24 mouse cellular contexts compared by ENCODE assay signal in the genomic region with DNA sequence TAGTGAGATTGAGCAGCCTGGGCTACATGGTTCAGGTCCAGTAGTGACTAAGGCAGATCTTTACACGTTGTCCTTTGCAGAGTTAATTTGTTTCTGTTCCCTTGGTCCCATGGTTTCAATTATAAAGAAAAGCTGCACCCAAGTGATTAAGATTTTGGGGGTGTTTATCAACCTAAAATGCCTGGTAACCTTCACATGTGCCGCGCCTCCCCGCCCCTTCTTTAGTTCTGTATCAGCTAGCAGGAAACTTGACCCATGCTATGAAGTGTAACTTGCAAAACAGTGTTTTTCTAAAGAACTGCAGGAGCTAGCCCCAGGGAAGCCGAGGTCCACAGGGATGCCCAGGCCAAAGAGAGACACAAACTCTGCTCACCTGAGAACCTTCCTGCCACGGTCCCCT. TPM values are rescaled to one million over a fixed set of nuclear protein-coding genes. Genes with fewer than 3 reads are reported as not detected.
DNase-seq lines count a peak whose midpoint lies in the region; ATAC-seq and TF ChIP-seq lines count a peak whose summit lies in the region.
"Had no signal": no experiment of that assay in that cellular context is flagged by ENCODE, and none has a peak within 500 bp of the region (broad histone marks: within the 10 kb centered on the region; RNA-seq: fewer than 3 reads in every experiment).

No protein-coding gene starts in this region.

- no peak for ATAC-seq in midbrain, embryonic 14.5 days (ENCODE audit: low FRiP score, low TSS enrichment)
- ATAC-seq in liver, embryonic 12.5 days = no peak
- ATAC-seq in intestine, embryonic 16.5 days = no peak
- ATAC-seq: forebrain, embryonic 15.5 days had no signal

- H3K27me3 ChIP-seq in midbrain, embryonic 10.5 days (ENCODE audit: low read depth, poor library complexity, severe bottlenecking) = no peaks in the 10 kb centered on the region
- no peaks in the 10 kb centered on the region for H3K27me3 ChIP-seq in midbrain, embryonic 14.5 days (ENCODE audit: control insufficient read depth, insufficient read depth, low read length)
- no peaks in the 10 kb centered on the region for H3K27me3 ChIP-seq in liver, embryonic 12.5 days (replicated peaks)
- no peaks in the 10 kb centered on the region for H3K27me3 ChIP-seq in intestine, embryonic 16.5 days (replicated peaks; ENCODE audit: control insufficient read depth, insufficient read depth, low read length)
- H3K27me3 ChIP-seq: embryonic facial prominence, embryonic 15.5 days; forebrain, embryonic 15.5 days; hindbrain, embryonic 15.5 days; neural tube, embryonic 13.5 days had no signal

- H3K4me2 ChIP-seq in midbrain, embryonic 14.5 days (ENCODE audit: low read length) = no peak overlapping the region
- H3K4me2 ChIP-seq in liver, embryonic 12.5 days = peak overlapping the region; percentile 57
- no peak overlapping the region for H3K4me2 ChIP-seq in intestine, embryonic 16.5 days (ENCODE audit: low read depth, low read length)
- H3K4me2 ChIP-seq: embryonic facial prominence, embryonic 15.5 days; forebrain, embryonic 15.5 days; hindbrain, embryonic 15.5 days; midbrain, embryonic 11.5 days; neural tube, embryonic 13.5 days had no signal

- no peak for DNase-seq in midbrain, embryonic 10.5 days (ENCODE audit: low spot score)
- no peak for DNase-seq in midbrain, embryonic 14.5 days
- peak; percentile 70 for DNase-seq in c-Kit-positive CD71-positive TER-119-positive erythroid progenitor cells, embryonic 14.5 days (ENCODE audit: low spot score)
- no peak for DNase-seq in left cerebral cortex, adult 2 months (ENCODE audit: extremely low spot score in 1 of 2, low spot score in 2 of 2)
- no peak for DNase-seq in embryo, embryonic 11 days
- DNase-seq: adrenal gland, postnatal 10 days; cerebellum, adult 8-10 months; heart, adult 18-20 months; kidney, adult 11 months; kidney, postnatal 36 days; right cerebral cortex, postnatal 14 days; thymus, postnatal 14 days had no signal

- H3K9ac ChIP-seq in midbrain, embryonic 14.5 days (replicated peaks; ENCODE audit: low read length) = no peak overlapping the region
- H3K9ac ChIP-seq in liver, embryonic 12.5 days = peak overlapping the region; percentile 44
- no peak overlapping the region for H3K9ac ChIP-seq in intestine, embryonic 16.5 days (ENCODE audit: low read depth, low read length)
- H3K9ac ChIP-seq: embryonic facial prominence, embryonic 15.5 days; forebrain, embryonic 15.5 days; hindbrain, embryonic 15.5 days; neural tube, embryonic 13.5 days had no signal

- H3K27ac ChIP-seq in midbrain, embryonic 10.5 days (replicated peaks) = peak overlapping the region; percentile 96
- no peak overlapping the region for H3K27ac ChIP-seq in midbrain, embryonic 14.5 days (replicated peaks; ENCODE audit: low read depth, low read length)
- H3K27ac ChIP-seq in liver, embryonic 12.5 days = peak overlapping the region; percentile 77
- H3K27ac ChIP-seq in left cerebral cortex, adult 2 months = no peak overlapping the region
- no peak overlapping the region for H3K27ac ChIP-seq in intestine, embryonic 16.5 days (ENCODE audit: low read length)
- H3K27ac ChIP-seq: forebrain, embryonic 15.5 days; hindbrain, embryonic 15.5 days; neural tube, embryonic 13.5 days had no signal

- WGBS in midbrain, embryonic 10.5 days = 63% methylated on average over 6 of the region's 6 CpGs
- WGBS in midbrain, embryonic 14.5 days = 70% methylated on average over 6 of the region's 6 CpGs
- WGBS in liver, embryonic 12.5 days (ENCODE audit: insufficient replicate concordance) = 29% methylated on average over 6 of the region's 6 CpGs
- 82% methylated on average over 6 of the region's 6 CpGs for WGBS in intestine, embryonic 16.5 days

- H3K4me1 ChIP-seq in midbrain, embryonic 10.5 days = peaks cover 78% of the 10 kb centered on the region
- H3K4me1 ChIP-seq in midbrain, embryonic 14.5 days (ENCODE audit: control insufficient read depth, insufficient read depth, low read length) = peaks cover 24% of the 10 kb centered on the region
- peaks cover 71% of the 10 kb centered on the region for H3K4me1 ChIP-seq in liver, embryonic 12.5 days
- H3K4me1 ChIP-seq in intestine, embryonic 16.5 days (ENCODE audit: control insufficient read depth, insufficient read depth, low read length) = peaks cover 30% of the 10 kb centered on the region

- intact Hi-C loops in left cerebral cortex, adult 2 months (cut with DNase I) = no loop called here

- no peak for TF ChIP-seq CTCF in left cerebral cortex, adult 2 months (IDR thresholded peaks at IDR 0.05)

- H3K9me3 ChIP-seq in midbrain, embryonic 10.5 days (replicated peaks) = no peaks in the 10 kb centered on the region; the same call in 1 of the 2 replicates
- no peaks in the 10 kb centered on the region for H3K9me3 ChIP-seq in midbrain, embryonic 14.5 days (ENCODE audit: control insufficient read depth, low read length)
- no peaks in the 10 kb centered on the region for H3K9me3 ChIP-seq in liver, embryonic 12.5 days (replicated peaks)
- no peaks in the 10 kb centered on the region; the same call in 1 of the 2 replicates for H3K9me3 ChIP-seq in intestine, embryonic 16.5 days (ENCODE audit: control insufficient read depth, low read length)
- H3K9me3 ChIP-seq: embryonic facial prominence, embryonic 15.5 days; forebrain, embryonic 15.5 days; hindbrain, embryonic 15.5 days; neural tube, embryonic 13.5 days had no signal

- H3K4me3 ChIP-seq in midbrain, embryonic 10.5 days = no peak overlapping the region
- H3K4me3 ChIP-seq in midbrain, embryonic 14.5 days (replicated peaks; ENCODE audit: low read depth, low read length) = no peak overlapping the region
- no peak overlapping the region for H3K4me3 ChIP-seq in liver, embryonic 12.5 days
- H3K4me3 ChIP-seq in left cerebral cortex, adult 2 months = no peak overlapping the region
- no peak overlapping the region for H3K4me3 ChIP-seq in intestine, embryonic 16.5 days (ENCODE audit: low read length)
- H3K4me3 ChIP-seq: embryonic facial prominence, embryonic 15.5 days; forebrain, embryonic 15.5 days; hindbrain, embryonic 15.5 days; neural tube, embryonic 13.5 days had no signal

- no peaks in the 10 kb centered on the region for H3K36me3 ChIP-seq in midbrain, embryonic 10.5 days
- H3K36me3 ChIP-seq in midbrain, embryonic 14.5 days (ENCODE audit: control insufficient read depth, insufficient read depth, low read length) = no peaks in the 10 kb centered on the region
- H3K36me3 ChIP-seq in liver, embryonic 12.5 days = no peaks in the 10 kb centered on the region
- H3K36me3 ChIP-seq in intestine, embryonic 16.5 days (ENCODE audit: control insufficient read depth, insufficient read depth, low read length) = 0 out of 2 replicates have a peak, but pooled peaks cover 3% of the 10 kb centered on the region
- H3K36me3 ChIP-seq: embryonic facial prominence, embryonic 15.5 days; forebrain, embryonic 15.5 days; hindbrain, embryonic 15.5 days; neural tube, embryonic 13.5 days had no signal

RNA-seq across cellular contexts. Expression of a gene that starts 33.2 kb away (rescaled TPM):
- 37.4 and 45.7 TPM in 2 replicates for polyA plus RNA-seq in midbrain, embryonic 10.5 days (2016; fragmentation: Nextera tagmentation; extraction: Ambion mirVana)
- polyA plus RNA-seq in midbrain, embryonic 14.5 days (2014; fragmentation: Nextera tagmentation; extraction: Ambion mirVana) = 49.8 and 57.9 TPM in 2 replicates
- 23.2 and 24.8 TPM in 2 replicates for polyA plus RNA-seq in liver, embryonic 12.5 days (2016; fragmentation: Nextera tagmentation; extraction: Ambion mirVana)
- total RNA-seq in left cerebral cortex, adult 2 months (2021) = 100 to 1,000 TPM; 119 to 122 TPM
- 17.6 and 21.0 TPM in 2 replicates for polyA plus RNA-seq in intestine, embryonic 16.5 days (2015; fragmentation: Nextera tagmentation; extraction: Ambion mirVana)

RNA-seq across cellular contexts. Expression of a gene that starts 57.4 kb away (rescaled TPM):
- not detected in 2 replicates for polyA plus RNA-seq in midbrain, embryonic 10.5 days (2016; fragmentation: Nextera tagmentation; extraction: Ambion mirVana)
- polyA plus RNA-seq in midbrain, embryonic 14.5 days (2014; fragmentation: Nextera tagmentation; extraction: Ambion mirVana) = not detected in 2 replicates
- polyA plus RNA-seq in liver, embryonic 12.5 days (2016; fragmentation: Nextera tagmentation; extraction: Ambion mirVana) = not detected in 2 replicates
- not detected for total RNA-seq in left cerebral cortex, adult 2 months (2021)
- polyA plus RNA-seq in intestine, embryonic 16.5 days (2015; fragmentation: Nextera tagmentation; extraction: Ambion mirVana) = not detected in 2 replicates
- total RNA-seq: adrenal gland, postnatal 10 days; heart, adult 18-20 months; layer of hippocampus, postnatal 10 days; left cerebral cortex, postnatal 25 days; liver, adult 2 months had no signal
- polyA plus RNA-seq: embryonic facial prominence, embryonic 15.5 days; forebrain, embryonic 15.5 days; heart, postnatal 0 days; hindbrain, embryonic 15.5 days; midbrain, embryonic 11.5 days; neural tube, embryonic 13.5 days; stomach, embryonic 16.5 days had no signal

Comparison
In these comparisons a context has a peak if more than half of its experiments do, and no peak if none do; other contexts are left out.
1. H3K27ac ChIP-seq: peak in midbrain, embryonic 10.5 days (single experiment) and liver, embryonic 12.5 days (single experiment); none in midbrain, embryonic 14.5 days (single experiment), left cerebral cortex, adult 2 months (single experiment) and intestine, embryonic 16.5 days (single experiment).